Mouse (Mus musculus): ENCODE results near the gene Ift20.

GRCm38 (mm10) chr11:78567614-78568013 lies 31.5 kb downstream of the Ift20 start:
- no peak for TF ChIP-seq POLR2A (IDR thresholded peaks at IDR 0.05; ENCODE audit: extremely low read depth, insufficient read depth, low read length)
- TF ChIP-seq CTCF (IDR thresholded peaks at IDR 0.05; ENCODE audit: extremely low read depth, insufficient read depth, low read length), result no peak
